Mouse (Mus musculus): ENCODE results near the gene Lhfp. TPM values are rescaled to one million over a fixed set of nuclear protein-coding genes. Genes with fewer than 3 reads are reported as not detected.
"Not testable (repeated sequence)": the region's sequence is repeated elsewhere in the genome, so short reads cannot be mapped to it uniquely, and the experiment has no call there.

The Lhfp gene
- polyA plus RNA-seq, 1 experiment = 33.0 TPM

- TF ChIP-seq MYOG (IDR thresholded peaks at IDR 0.05; ENCODE audit: control insufficient read depth, extremely low read depth, insufficient read length) (no peak), CTCF (IDR thresholded peaks at IDR 0.05; ENCODE audit: control insufficient read depth, insufficient read depth, insufficient read length) (no peak), MYOD1 (IDR thresholded peaks at IDR 0.05; ENCODE audit: control insufficient read depth, insufficient read length, low read depth) (peak; percentile 91), USF1 (IDR thresholded peaks at IDR 0.05; ENCODE audit: low read depth) (no peak), FOSL1 (IDR thresholded peaks at IDR 0.05; ENCODE audit: insufficient read depth, low read length, poor library complexity, severe bottlenecking) (no peak), MAX (IDR thresholded peaks at IDR 0.05) (no peak), CEBPB (IDR thresholded peaks at IDR 0.05; ENCODE audit: low read depth) (no peak)
- no peaks in the 10 kb centered on the region for H3K79me2 ChIP-seq (ENCODE audit: control insufficient read depth, insufficient read depth)
- H3ac ChIP-seq (ENCODE audit: control insufficient read depth, insufficient read length, low read depth) = no peak overlapping the region
- no peaks in the 10 kb centered on the region for H3K27me3 ChIP-seq (ENCODE audit: control insufficient read depth, insufficient read depth, insufficient read length)
- H3K36me3 ChIP-seq (ENCODE audit: control insufficient read depth, insufficient read depth) = no peaks in the 10 kb centered on the region
- no peak overlapping the region for H3K4me3 ChIP-seq (ENCODE audit: insufficient read depth, poor library complexity, severe bottlenecking)
- no peaks in the 10 kb centered on the region for H3K79me3 ChIP-seq (ENCODE audit: low read depth)
These were observed 186.5 kb downstream of the Lhfp start for GRCm38 (mm10) chr3:53227866-53228265.

GRCm38 (mm10) chr3:53230562-53230961, 189.2 kb downstream of the Lhfp start:
- no peak for TF ChIP-seq MYOD1 (IDR thresholded peaks at IDR 0.05; ENCODE audit: control insufficient read depth, insufficient read length, low read depth)
- TF ChIP-seq USF1 (IDR thresholded peaks at IDR 0.05; ENCODE audit: low read depth) = no peak
- TF ChIP-seq MYOG (IDR thresholded peaks at IDR 0.05; ENCODE audit: control insufficient read depth, extremely low read depth, insufficient read length) = no peak
- TF ChIP-seq CEBPB (IDR thresholded peaks at IDR 0.05; ENCODE audit: low read depth) = no peak
- no peak for TF ChIP-seq FOSL1 (IDR thresholded peaks at IDR 0.05; ENCODE audit: insufficient read depth, low read length, poor library complexity, severe bottlenecking)
- no peak for TF ChIP-seq CTCF (IDR thresholded peaks at IDR 0.05; ENCODE audit: control insufficient read depth, insufficient read depth, insufficient read length)
- no peak for TF ChIP-seq MAX (IDR thresholded peaks at IDR 0.05)
- Histone ChIP-seq H3K4me3 (ENCODE audit: insufficient read depth, poor library complexity, severe bottlenecking) (no peak overlapping the region), H3K27me3 (ENCODE audit: control insufficient read depth, insufficient read depth, insufficient read length) (no peaks in the 10 kb centered on the region), H3K79me2 (ENCODE audit: control insufficient read depth, insufficient read depth) (no peaks in the 10 kb centered on the region), H3K79me3 (ENCODE audit: low read depth) (no peaks in the 10 kb centered on the region), H3ac (ENCODE audit: control insufficient read depth, insufficient read length, low read depth) (no peak overlapping the region), H3K36me3 (ENCODE audit: control insufficient read depth, insufficient read depth) (no peaks in the 10 kb centered on the region)

- H3K36me3 ChIP-seq (ENCODE audit: control insufficient read depth, insufficient read depth) = no peaks in the 10 kb centered on the region
These were observed 189.8 kb downstream of the Lhfp start for GRCm38 (mm10) chr3:53231112-53231511.

GRCm38 (mm10) chr3:53232411-53232810, 191.1 kb downstream of the Lhfp start:
- not testable (repeated sequence) for H3ac ChIP-seq (ENCODE audit: control insufficient read depth, insufficient read length, low read depth); H3K79me3 ChIP-seq (ENCODE audit: low read depth); H3K4me3 ChIP-seq (ENCODE audit: insufficient read depth, poor library complexity, severe bottlenecking); H3K79me2 ChIP-seq (ENCODE audit: control insufficient read depth, insufficient read depth); H3K36me3 ChIP-seq (ENCODE audit: control insufficient read depth, insufficient read depth); H3K27me3 ChIP-seq (ENCODE audit: control insufficient read depth, insufficient read depth, insufficient read length)

More at GRCm38 (mm10) chr3:53231112-53231511, 189.8 kb downstream of the Lhfp start:
- no peaks in the 10 kb centered on the region for H3K79me3 ChIP-seq (ENCODE audit: low read depth)
- no peak for TF ChIP-seq MYOD1 (IDR thresholded peaks at IDR 0.05; ENCODE audit: control insufficient read depth, insufficient read length, low read depth)
- TF ChIP-seq USF1 (IDR thresholded peaks at IDR 0.05; ENCODE audit: low read depth) = no peak
- no peak for TF ChIP-seq CTCF (IDR thresholded peaks at IDR 0.05; ENCODE audit: control insufficient read depth, insufficient read depth, insufficient read length)
- no peak for TF ChIP-seq CEBPB (IDR thresholded peaks at IDR 0.05; ENCODE audit: low read depth)
- no peak for TF ChIP-seq FOSL1 (IDR thresholded peaks at IDR 0.05; ENCODE audit: insufficient read depth, low read length, poor library complexity, severe bottlenecking)
- TF ChIP-seq MAX (IDR thresholded peaks at IDR 0.05) = no peak
- no peak for TF ChIP-seq MYOG (IDR thresholded peaks at IDR 0.05; ENCODE audit: control insufficient read depth, extremely low read depth, insufficient read length)
- H3K79me2 ChIP-seq (ENCODE audit: control insufficient read depth, insufficient read depth) = no peaks in the 10 kb centered on the region
- no peak overlapping the region for H3ac ChIP-seq (ENCODE audit: control insufficient read depth, insufficient read length, low read depth)
- H3K4me3 ChIP-seq (ENCODE audit: insufficient read depth, poor library complexity, severe bottlenecking) = no peak overlapping the region
- H3K27me3 ChIP-seq (ENCODE audit: control insufficient read depth, insufficient read depth, insufficient read length) = no peaks in the 10 kb centered on the region

GRCm38 (mm10) chr3:53234689-53235088, 193.4 kb downstream of the Lhfp start:
- H3K4me3 ChIP-seq (ENCODE audit: insufficient read depth, poor library complexity, severe bottlenecking) = no peak overlapping the region
- H3K79me2 ChIP-seq (ENCODE audit: control insufficient read depth, insufficient read depth) = no peaks in the 10 kb centered on the region
- no peaks in the 10 kb centered on the region for H3K36me3 ChIP-seq (ENCODE audit: control insufficient read depth, insufficient read depth)
- no peaks in the 10 kb centered on the region for H3K79me3 ChIP-seq (ENCODE audit: low read depth)
- no peak overlapping the region for H3ac ChIP-seq (ENCODE audit: control insufficient read depth, insufficient read length, low read depth)
- no peaks in the 10 kb centered on the region for H3K27me3 ChIP-seq (ENCODE audit: control insufficient read depth, insufficient read depth, insufficient read length)
- no peak for TF ChIP-seq MYOD1 (IDR thresholded peaks at IDR 0.05; ENCODE audit: control insufficient read depth, insufficient read length, low read depth)

- Histone ChIP-seq H3K4me3 (ENCODE audit: insufficient read depth, poor library complexity, severe bottlenecking) (no peak overlapping the region), H3ac (ENCODE audit: control insufficient read depth, insufficient read length, low read depth) (no peak overlapping the region), H3K36me3 (ENCODE audit: control insufficient read depth, insufficient read depth) (no peaks in the 10 kb centered on the region), H3K79me2 (ENCODE audit: control insufficient read depth, insufficient read depth) (no peaks in the 10 kb centered on the region), H3K79me3 (ENCODE audit: low read depth) (no peaks in the 10 kb centered on the region), H3K27me3 (ENCODE audit: control insufficient read depth, insufficient read depth, insufficient read length) (no peaks in the 10 kb centered on the region)
- TF ChIP-seq MYOD1 (IDR thresholded peaks at IDR 0.05; ENCODE audit: control insufficient read depth, insufficient read length, low read depth) = no peak
- TF ChIP-seq MAX (IDR thresholded peaks at IDR 0.05) = no peak
- no peak for TF ChIP-seq MYOG (IDR thresholded peaks at IDR 0.05; ENCODE audit: control insufficient read depth, extremely low read depth, insufficient read length)
- no peak for TF ChIP-seq USF1 (IDR thresholded peaks at IDR 0.05; ENCODE audit: low read depth)
- no peak for TF ChIP-seq FOSL1 (IDR thresholded peaks at IDR 0.05; ENCODE audit: insufficient read depth, low read length, poor library complexity, severe bottlenecking)
- no peak for TF ChIP-seq CEBPB (IDR thresholded peaks at IDR 0.05; ENCODE audit: low read depth)
- no peak for TF ChIP-seq CTCF (IDR thresholded peaks at IDR 0.05; ENCODE audit: control insufficient read depth, insufficient read depth, insufficient read length)
These were observed 195.1 kb downstream of the Lhfp start for GRCm38 (mm10) chr3:53236471-53236870.

All from C2C12 (cell line).